Mouse (Mus musculus) urinary bladder, postnatal 4 days (tissue): Measurements from ENCODE around the gene Fam216a.
"Not testable (repeated sequence)": the region's sequence is repeated elsewhere in the genome, so short reads cannot be mapped to it uniquely, and the experiment has no call there.

ENCODE experiments used
- DNase-seq, 2 experiments: peaks; one replicate each; pipeline ENCODE4 v3.0.0; 2021 to 2022; ENCODE audit warnings: low spot score in 2 of 2

Gene Fam216a

GRCm38 (mm10) chr5:122372192-122372769 is at the start of gene Fam216a:
Gene Fam216a (minus strand): TSS chr5:122372364.
- DNase-seq: peak; percentile 97 to 99

DNA sequence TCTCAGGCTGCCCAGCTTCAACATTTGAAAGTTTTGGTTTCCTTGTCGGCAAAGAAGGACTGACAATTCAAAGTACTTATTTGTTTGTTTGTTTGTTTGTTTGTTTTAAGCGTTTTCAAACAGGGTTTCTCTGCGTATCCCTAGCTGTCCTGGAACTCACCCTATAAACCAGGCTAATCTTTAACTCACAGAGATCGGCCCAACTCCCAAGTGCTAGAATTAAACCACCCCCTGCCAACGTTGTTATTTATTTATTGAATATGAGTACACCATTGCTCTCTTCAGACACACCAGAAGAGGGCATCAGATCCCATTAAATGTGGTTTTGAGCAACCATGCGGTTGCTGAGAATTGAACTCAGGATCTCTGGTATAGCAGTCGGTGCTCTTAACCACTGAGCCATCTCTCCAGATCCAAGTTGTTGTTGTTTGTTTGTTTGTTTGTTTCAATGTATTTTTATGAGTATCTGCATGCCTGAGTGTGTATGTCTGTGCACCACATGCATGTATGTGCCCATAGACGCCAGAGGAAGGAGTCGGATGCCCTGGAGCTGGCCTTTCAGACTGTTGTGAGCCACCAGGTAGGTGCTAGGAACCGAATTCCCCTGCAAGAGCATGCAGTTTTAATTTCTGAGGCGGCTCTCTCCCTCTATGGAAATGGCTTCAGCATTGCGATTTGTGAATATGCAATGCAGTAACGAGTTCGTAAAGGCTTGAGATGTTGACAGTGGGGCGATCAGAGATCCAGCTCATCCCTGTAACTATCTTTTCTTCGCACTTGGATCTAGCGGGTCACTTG is 49.3 kb upstream of the Fam216a start, which contains the start of gene Anapc7:
Gene Anapc7, plus strand, starts transcription at position 423 of the 798 bp plus-strand sequence.
- DNase-seq: no peak

DNA sequence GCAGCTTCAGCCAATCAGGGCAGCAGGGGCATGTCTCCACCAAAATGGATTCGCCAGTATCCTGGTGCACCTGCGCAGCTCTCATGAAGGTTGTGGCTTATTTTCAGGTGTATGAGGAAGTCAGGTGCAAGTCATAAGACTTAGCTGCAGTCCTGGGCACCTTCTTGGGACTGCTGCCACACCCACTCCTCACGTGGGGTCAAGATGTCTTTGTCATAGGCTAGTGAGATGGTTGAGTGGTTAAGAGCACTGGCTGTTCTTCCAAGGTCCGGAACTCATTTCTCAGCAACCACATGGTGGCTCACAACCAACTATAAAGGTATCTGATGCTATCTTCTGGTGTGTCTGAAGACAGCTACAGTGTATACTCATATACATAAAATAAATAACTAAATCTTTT is 48.5 kb upstream of the Fam216a start:
- DNase-seq: not testable (repeated sequence)

DNA sequence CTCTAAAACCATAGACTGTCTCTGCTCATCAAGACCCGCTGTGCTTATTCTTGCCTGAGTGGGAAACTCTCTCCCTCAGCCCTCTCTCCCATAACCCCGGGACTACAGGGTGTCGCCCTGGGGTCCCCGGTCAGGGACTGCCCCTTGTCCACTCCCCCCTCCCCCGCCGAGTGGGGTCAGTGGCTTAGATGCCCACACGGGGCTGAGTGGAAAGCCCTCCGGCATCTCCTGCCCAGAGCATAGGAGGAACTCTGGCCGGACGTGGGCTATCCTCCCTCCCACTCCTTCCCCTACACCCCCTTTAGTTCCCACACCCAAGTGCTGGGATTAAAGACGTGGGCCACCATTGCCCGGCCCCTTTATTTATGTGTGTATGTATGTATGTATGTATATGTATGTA is 43.3 kb upstream of the Fam216a start:
- DNase-seq: no peak

- DNase-seq: no peak
Observed at GRCm38 (mm10) chr5:122414351-122414750, 42.2 kb upstream of the Fam216a start.

DNA sequence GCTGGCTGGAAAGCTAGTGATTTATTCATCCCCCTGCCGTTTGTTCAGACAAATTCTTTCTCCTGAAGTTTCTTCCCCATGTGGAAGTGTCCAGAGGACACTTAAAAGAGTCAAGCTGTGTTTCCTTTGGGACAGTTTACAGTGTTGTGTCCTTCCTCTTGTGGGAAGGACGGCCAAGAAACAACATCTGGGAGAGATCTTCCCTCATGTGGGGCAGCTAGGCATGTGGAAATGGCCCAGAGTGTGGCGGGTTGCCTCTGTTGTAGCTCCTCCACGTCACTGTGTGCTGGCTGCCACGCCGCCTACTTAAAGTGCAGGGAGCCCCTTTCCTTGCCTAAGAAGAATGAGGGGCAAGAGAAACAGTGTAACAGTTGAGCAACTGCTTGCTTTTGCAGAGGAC is 40.7 kb upstream of the Fam216a start:
- no peak for DNase-seq

DNA sequence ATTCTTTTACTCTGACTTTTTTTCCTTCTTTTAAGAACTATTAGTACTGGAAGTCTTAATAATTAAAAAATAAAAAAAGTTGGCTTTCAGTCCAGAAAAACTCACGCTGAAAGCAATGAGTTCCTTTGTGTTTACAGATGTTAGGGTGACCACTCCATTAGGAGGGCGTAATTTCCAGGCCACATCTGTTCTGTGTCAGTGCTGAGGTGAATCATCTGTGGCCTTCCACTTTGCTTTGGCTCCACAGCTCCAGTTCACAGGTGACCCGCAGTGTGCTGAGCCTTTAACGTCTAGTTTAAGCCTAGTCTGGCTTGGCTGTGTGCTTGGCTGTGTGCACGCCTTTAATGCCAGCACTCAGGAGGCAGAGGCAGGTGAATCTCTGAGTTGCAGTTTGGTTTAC is 39.7 kb upstream of the Fam216a start:
- DNase-seq: no peak

- no peak for DNase-seq
Observed at GRCm38 (mm10) chr5:122409692-122410645, 37.8 kb upstream of the Fam216a start.

GRCm38 (mm10) chr5:122405537-122405936 is 33.4 kb upstream of the Fam216a start:
- DNase-seq: no peak

GRCm38 (mm10) chr5:122403362-122403761 is 31.2 kb upstream of the Fam216a start:
- no peak for DNase-seq

GRCm38 (mm10) chr5:122402772-122403171 is 30.6 kb upstream of the Fam216a start:
- peak in 1 of 2 experiments; percentile 39 for DNase-seq

- DNase-seq: no peak
Observed at GRCm38 (mm10) chr5:122402160-122402559, 30.0 kb upstream of the Fam216a start.

GRCm38 (mm10) chr5:122401303-122401640 is 29.1 kb upstream of the Fam216a start:
- DNase-seq: peak; percentile 43 to 81

- DNase-seq: peak in 1 of 2 experiments; percentile 42
Observed at GRCm38 (mm10) chr5:122400628-122401302, 28.6 kb upstream of the Fam216a start.

DNA sequence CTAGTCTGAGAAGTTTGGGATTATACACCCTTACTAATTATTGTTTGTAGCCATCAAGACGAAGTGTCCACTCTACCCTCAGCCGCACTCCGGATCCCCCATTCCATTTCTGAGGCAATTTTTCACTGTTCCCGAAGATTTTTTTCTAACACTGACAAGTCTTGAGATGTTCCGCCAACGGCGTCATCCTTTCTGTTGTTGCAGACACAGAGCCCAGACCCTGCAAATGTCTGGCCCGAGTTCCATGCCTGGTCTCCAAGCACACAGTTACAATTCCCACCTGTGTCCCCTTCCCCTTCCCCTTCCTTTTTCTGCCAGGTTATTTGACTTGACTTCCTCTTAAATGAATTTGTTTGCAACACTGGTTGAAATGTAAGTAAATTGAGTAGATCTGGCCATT is 27.7 kb upstream of the Fam216a start:
- peak in 1 of 2 experiments; percentile 19 for DNase-seq

GRCm38 (mm10) chr5:122397495-122397894 is 25.3 kb upstream of the Fam216a start:
- DNase-seq: no peak

DNA sequence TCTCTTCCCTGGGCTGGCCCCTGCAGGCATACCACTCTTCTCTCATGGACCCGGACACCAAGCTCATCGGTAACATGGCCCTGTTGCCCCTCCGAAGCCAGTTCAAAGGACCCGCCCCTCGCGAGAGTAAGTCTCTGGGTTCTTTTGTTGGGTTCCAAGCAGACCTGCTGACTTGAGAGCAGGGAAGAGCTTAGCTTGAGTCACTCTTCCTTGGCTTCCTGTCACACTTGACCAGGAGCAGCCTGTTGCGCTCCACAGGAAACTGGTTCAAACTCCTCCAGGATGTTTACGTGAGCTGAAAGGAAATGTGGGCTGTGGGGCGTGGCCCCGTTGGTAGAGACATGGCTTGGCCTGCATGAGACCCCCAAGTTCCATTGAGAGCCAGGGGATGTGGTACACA is 24.6 kb upstream of the Fam216a start:
- DNase-seq: peak in 1 of 2 experiments; percentile 18

DNA sequence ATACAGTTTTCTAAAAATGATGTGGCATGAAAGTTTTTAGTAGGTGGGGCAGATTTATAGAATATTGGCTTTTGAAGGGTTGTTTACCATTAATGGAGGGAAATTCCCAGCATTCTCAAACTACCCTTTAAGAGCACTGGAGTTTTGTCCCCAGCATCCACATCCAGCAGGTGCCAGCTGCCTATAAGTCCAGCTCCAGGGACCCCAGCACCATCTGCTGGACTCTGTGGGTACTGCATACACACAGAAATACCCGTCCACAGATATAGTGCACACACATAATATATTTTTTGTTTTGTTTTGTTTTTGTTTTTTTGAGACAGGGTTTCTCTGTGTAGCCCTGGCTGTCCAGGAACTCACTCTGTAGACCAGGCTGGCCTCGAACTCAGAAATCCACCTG is 21.7 kb upstream of the Fam216a start:
- peak; percentile 53 to 77 for DNase-seq

GRCm38 (mm10) chr5:122392227-122393004 is 20.3 kb upstream of the Fam216a start:
- no peak for DNase-seq

GRCm38 (mm10) chr5:122391786-122392180 is 19.6 kb upstream of the Fam216a start, which contains the start of gene Arpc3:
Gene Arpc3 (plus strand): TSS chr5:122391878.
- DNase-seq: peak; percentile 85 to 92
